Mouse (Mus musculus): ENCODE measurements around the gene Pclaf. TPM values are rescaled to one million over a fixed set of nuclear protein-coding genes. Genes with fewer than 3 reads are reported as not detected.

Gene Pclaf
- total RNA-seq, 2 experiments from 2014 or later: 0.22 to 0.68 TPM

Other genes starting within 250 kb of the Pclaf start
- 100 to 1,000 TPM; 228 to 236 TPM for gene Oaz2, start 222.2 kb upstream of the Pclaf start, total RNA-seq (2021)
- gene Zfp609, start 62.7 kb upstream of the Pclaf start, total RNA-seq (2021): 10 to 100 TPM; 45.2 to 53.4 TPM
- 10 to 100 TPM; 31.9 to 36.4 TPM for gene Trip4, start 18.6 kb downstream of the Pclaf start, total RNA-seq (2021)
- 10 to 100 TPM; 36.9 to 50.0 TPM for gene Csnk1g1, start 18.7 kb downstream of the Pclaf start, total RNA-seq (2021)
- 100 to 1,000 TPM; 172 to 181 TPM for gene Ppib, start 170.0 kb downstream of the Pclaf start, total RNA-seq (2021)
- 1 to 10 TPM; 3.3 to 4.1 TPM for gene Snx22, start 179.5 kb downstream of the Pclaf start, total RNA-seq (2021)
- gene Snx1, start 236.3 kb downstream of the Pclaf start, total RNA-seq (2021): 10 to 100 TPM; 71.1 to 76.1 TPM
- gene Ciao2a, start 236.4 kb downstream of the Pclaf start, total RNA-seq (2021): 10 to 100 TPM; 26.4 to 28.0 TPM

Data from left cerebral cortex, postnatal 36 days (tissue).